Mouse (Mus musculus): ENCODE measurements at regions not wholly inside any gene's neighbourhood (a gene's known extent, or its start where the extent isn't known, plus 50 kb on each side); places are given as distances from the start of the nearest gene placed in this dataset.

DNA sequence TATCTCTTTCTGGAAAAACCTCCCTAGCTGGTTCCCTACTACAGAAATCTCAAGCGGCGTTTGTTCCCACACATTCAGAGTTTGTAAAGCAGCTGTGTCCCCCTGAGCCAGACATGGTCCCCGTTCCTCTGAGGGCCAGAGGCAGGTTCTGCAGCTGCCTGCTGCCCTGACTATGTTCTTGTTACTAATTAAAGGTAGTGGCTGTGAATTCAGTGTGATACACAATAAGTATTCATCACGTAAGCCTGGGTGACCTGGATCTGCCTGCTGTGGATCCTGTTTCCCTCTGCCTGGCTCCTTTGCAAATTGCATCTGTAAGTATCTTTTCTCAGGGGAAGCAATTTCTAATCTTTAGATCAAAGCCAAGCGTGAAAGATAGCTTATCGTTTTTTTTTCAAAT, 232.3 kb downstream of the Plk2 start:
- ATAC-seq (ENCODE audit: insufficient number of reproducible peaks, low FRiP score, low TSS enrichment, low read depth): no peak

DNA sequence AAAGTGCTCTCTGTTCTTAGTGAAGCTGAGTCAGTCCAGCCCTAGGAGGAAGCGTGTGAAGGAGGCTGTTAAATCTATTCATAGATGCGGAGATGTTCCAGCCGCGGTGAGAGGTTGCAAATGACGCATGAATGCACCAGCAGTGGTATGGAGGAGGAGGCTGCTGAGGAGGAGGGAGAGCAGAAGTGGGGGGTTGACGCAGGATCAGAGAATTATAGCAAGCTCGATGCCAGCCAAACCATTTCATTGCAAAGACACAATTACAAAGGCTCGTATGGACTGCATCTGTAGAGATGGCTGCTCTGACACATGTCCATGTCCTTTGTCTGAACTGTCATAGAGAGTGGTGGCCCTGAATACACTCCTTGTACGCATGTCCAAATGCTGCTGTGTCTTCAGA, 232.9 kb downstream of the Plk2 start:
- Histone ChIP-seq H3K4me2 (ENCODE audit: low read depth, severe bottlenecking) (no peak overlapping the region), H3K9ac (ENCODE audit: low read length) (no peak overlapping the region), H3K4me3 (ENCODE audit: low read depth, low read length) (no peak overlapping the region), H3K27me3 (ENCODE audit: control insufficient read depth, insufficient read depth, low read length) (no peaks in the 10 kb centered on the region), H3K4me1 (ENCODE audit: control insufficient read depth, insufficient read depth, low read length) (no peaks in the 10 kb centered on the region), H3K36me3 (ENCODE audit: control insufficient read depth, insufficient read depth, low read length) (no peaks in the 10 kb centered on the region), H3K9me3 (ENCODE audit: control insufficient read depth, low read length) (no peaks in the 10 kb centered on the region), H3K27ac (replicated peaks; ENCODE audit: low read depth, low read length) (no peak overlapping the region)
- 84% methylated on average over 9 of the region's 9 CpGs for WGBS
- ATAC-seq (ENCODE audit: insufficient number of reproducible peaks, low FRiP score, low TSS enrichment, low read depth): no peak
- no peak for DNase-seq (ENCODE audit: low spot score)

More for the DNA sequence above, 232.3 kb downstream of the Plk2 start:
- no peaks in the 10 kb centered on the region for H3K27me3 ChIP-seq (ENCODE audit: control insufficient read depth, insufficient read depth, low read length)
- H3K36me3 ChIP-seq (ENCODE audit: control insufficient read depth, insufficient read depth, low read length): no peaks in the 10 kb centered on the region
- no peak overlapping the region for H3K9ac ChIP-seq (ENCODE audit: low read length)
- H3K9me3 ChIP-seq (ENCODE audit: control insufficient read depth, low read length): no peaks in the 10 kb centered on the region
- WGBS: 80% methylated on average over 6 of the region's 6 CpGs
- H3K4me3 ChIP-seq (ENCODE audit: low read depth, low read length): no peak overlapping the region
- no peak overlapping the region for H3K4me2 ChIP-seq (ENCODE audit: low read depth, severe bottlenecking)
- no peak for DNase-seq (ENCODE audit: low spot score)
- no peaks in the 10 kb centered on the region for H3K4me1 ChIP-seq (ENCODE audit: control insufficient read depth, insufficient read depth, low read length)
- no peak overlapping the region for H3K27ac ChIP-seq (replicated peaks; ENCODE audit: low read depth, low read length)

DNA sequence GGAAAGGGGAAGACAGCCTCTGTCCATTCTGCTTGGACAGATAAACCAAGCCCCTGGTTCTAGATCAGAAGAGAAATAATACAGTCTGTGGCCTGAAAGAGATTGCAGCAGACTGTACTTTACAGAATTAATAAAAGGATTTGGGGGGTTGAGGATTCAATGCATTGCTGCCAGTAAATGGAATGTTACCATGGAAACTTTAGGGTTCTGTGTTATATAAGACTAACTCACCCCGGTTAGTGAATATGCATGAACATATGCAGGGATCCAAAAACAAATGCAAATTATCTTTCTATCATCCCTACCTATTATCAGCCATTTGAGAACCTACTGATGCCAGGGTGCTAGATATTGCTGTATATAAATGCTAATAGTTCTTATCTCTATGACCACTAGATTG, 233.4 kb downstream of the Plk2 start:
- Histone ChIP-seq H3K9me3 (ENCODE audit: control insufficient read depth, low read length) (no peaks in the 10 kb centered on the region), H3K27me3 (ENCODE audit: control insufficient read depth, insufficient read depth, low read length) (no peaks in the 10 kb centered on the region)
- no peak for ATAC-seq (ENCODE audit: insufficient number of reproducible peaks, low FRiP score, low TSS enrichment, low read depth)

DNA sequence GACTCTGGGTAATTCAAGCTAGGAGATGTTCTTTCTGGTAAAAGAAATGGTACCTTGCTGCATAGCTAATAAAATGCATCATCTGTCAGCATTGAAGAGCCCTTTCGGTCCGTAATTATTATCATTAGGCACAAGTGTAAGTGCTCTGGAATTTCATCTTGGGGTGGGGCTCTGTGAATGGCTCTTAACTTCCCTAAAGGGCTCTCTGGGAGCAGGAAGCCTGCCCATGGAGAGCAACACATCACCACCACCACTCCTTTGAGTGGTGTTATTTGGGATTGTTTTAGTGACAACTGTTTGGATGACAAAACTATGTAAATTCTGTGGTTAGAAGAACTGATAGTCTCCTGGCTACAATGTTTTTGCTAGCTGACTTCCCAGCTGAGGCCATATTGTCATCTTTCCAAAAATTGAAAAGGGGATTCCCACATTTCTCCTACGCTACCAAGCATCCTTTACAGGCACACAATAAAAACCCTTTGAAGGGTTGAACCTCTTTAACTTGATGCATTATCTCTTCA, 238.5 kb downstream of the Plk2 start:
- no peak for ATAC-seq (ENCODE audit: insufficient number of reproducible peaks, low FRiP score, low TSS enrichment, low read depth)
- WGBS: 72% methylated on average over 3 of the region's 3 CpGs
- DNase-seq (ENCODE audit: low spot score): no peak
- no peaks in the 10 kb centered on the region for H3K27me3 ChIP-seq (ENCODE audit: control insufficient read depth, insufficient read depth, low read length)
- no peaks in the 10 kb centered on the region for H3K9me3 ChIP-seq (ENCODE audit: control insufficient read depth, low read length)
- no peaks in the 10 kb centered on the region for H3K36me3 ChIP-seq (ENCODE audit: control insufficient read depth, insufficient read depth, low read length)
- H3K4me3 ChIP-seq (ENCODE audit: low read depth, low read length): no peak overlapping the region
- no peak overlapping the region for H3K9ac ChIP-seq (ENCODE audit: low read length)
- H3K27ac ChIP-seq (replicated peaks; ENCODE audit: low read depth, low read length): no peak overlapping the region
- H3K4me1 ChIP-seq (ENCODE audit: control insufficient read depth, insufficient read depth, low read length): no peaks in the 10 kb centered on the region
- no peak overlapping the region for H3K4me2 ChIP-seq (ENCODE audit: low read depth, severe bottlenecking)

More for the DNA sequence above, 233.4 kb downstream of the Plk2 start:
- Histone ChIP-seq H3K36me3 (ENCODE audit: control insufficient read depth, insufficient read depth, low read length) (no peaks in the 10 kb centered on the region), H3K4me1 (ENCODE audit: control insufficient read depth, insufficient read depth, low read length) (no peaks in the 10 kb centered on the region), H3K9ac (ENCODE audit: low read length) (no peak overlapping the region), H3K4me3 (ENCODE audit: low read depth, low read length) (no peak overlapping the region), H3K4me2 (ENCODE audit: low read depth, severe bottlenecking) (no peak overlapping the region), H3K27ac (replicated peaks; ENCODE audit: low read depth, low read length) (no peak overlapping the region)
- WGBS: 89% methylated on average over 1 of the region's 1 CpGs
- DNase-seq (ENCODE audit: low spot score): no peak

DNA sequence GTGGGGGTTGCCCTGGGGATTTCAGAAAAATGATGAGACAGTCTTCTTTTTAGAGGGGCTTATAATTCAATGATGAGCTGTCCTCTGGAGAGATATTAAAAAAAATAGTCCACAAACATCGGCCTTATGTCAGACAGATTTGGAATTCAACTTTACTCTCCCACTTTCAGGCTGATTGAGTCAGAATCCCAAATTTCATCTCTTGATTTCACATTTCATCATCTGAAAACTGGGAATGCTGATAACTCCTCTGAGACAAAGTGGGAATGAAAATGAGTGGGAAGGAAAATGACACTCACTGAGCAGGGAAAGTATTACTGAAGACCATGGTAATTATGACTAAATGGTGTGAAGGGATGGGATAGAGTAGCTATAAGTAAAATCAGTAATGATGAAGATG, 239.1 kb downstream of the Plk2 start:
- ATAC-seq (ENCODE audit: insufficient number of reproducible peaks, low FRiP score, low TSS enrichment, low read depth): no peak
- H3K4me3 ChIP-seq (ENCODE audit: low read depth, low read length): no peak overlapping the region
- H3K27ac ChIP-seq (replicated peaks; ENCODE audit: low read depth, low read length): no peak overlapping the region
- WGBS: 91% methylated on average over 1 of the region's 1 CpGs
- no peaks in the 10 kb centered on the region for H3K27me3 ChIP-seq (ENCODE audit: control insufficient read depth, insufficient read depth, low read length)
- no peaks in the 10 kb centered on the region for H3K36me3 ChIP-seq (ENCODE audit: control insufficient read depth, insufficient read depth, low read length)
- no peak overlapping the region for H3K4me2 ChIP-seq (ENCODE audit: low read depth, severe bottlenecking)
- DNase-seq (ENCODE audit: low spot score): no peak
- H3K4me1 ChIP-seq (ENCODE audit: control insufficient read depth, insufficient read depth, low read length): no peaks in the 10 kb centered on the region
- no peaks in the 10 kb centered on the region for H3K9me3 ChIP-seq (ENCODE audit: control insufficient read depth, low read length)
- H3K9ac ChIP-seq (ENCODE audit: low read length): no peak overlapping the region

DNA sequence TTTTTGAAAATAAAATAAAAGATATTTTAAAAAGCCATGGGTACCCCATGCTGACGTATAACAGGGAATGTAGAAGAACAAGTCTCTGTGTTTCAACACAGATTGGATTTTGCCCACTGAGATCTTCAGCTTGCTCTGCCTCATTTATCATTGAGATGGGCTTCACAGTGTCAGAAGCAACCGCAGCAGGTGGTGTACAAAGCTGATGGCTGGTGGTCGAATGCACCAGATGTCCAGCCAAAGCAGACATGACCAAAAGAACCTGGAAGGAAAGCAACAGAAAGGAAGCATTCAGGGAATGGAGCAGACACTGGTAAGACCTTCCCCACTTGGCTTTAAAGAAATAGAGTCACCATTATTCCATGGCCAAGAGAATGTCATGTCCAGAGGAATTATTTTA, 247.9 kb downstream of the Plk2 start:
- Histone ChIP-seq H3K27me3 (ENCODE audit: control insufficient read depth, insufficient read depth, low read length) (no peaks in the 10 kb centered on the region), H3K27ac (replicated peaks; ENCODE audit: low read depth, low read length) (no peak overlapping the region), H3K4me2 (ENCODE audit: low read depth, severe bottlenecking) (no peak overlapping the region), H3K4me1 (ENCODE audit: control insufficient read depth, insufficient read depth, low read length) (no peaks in the 10 kb centered on the region), H3K4me3 (ENCODE audit: low read depth, low read length) (no peak overlapping the region), H3K9ac (ENCODE audit: low read length) (no peak overlapping the region), H3K9me3 (ENCODE audit: control insufficient read depth, low read length) (no peaks in the 10 kb centered on the region), H3K36me3 (ENCODE audit: control insufficient read depth, insufficient read depth, low read length) (no peaks in the 10 kb centered on the region)
- no peak for ATAC-seq (ENCODE audit: insufficient number of reproducible peaks, low FRiP score, low TSS enrichment, low read depth)
- 80% methylated on average over 3 of the region's 3 CpGs for WGBS
- DNase-seq (ENCODE audit: low spot score): no peak

DNA sequence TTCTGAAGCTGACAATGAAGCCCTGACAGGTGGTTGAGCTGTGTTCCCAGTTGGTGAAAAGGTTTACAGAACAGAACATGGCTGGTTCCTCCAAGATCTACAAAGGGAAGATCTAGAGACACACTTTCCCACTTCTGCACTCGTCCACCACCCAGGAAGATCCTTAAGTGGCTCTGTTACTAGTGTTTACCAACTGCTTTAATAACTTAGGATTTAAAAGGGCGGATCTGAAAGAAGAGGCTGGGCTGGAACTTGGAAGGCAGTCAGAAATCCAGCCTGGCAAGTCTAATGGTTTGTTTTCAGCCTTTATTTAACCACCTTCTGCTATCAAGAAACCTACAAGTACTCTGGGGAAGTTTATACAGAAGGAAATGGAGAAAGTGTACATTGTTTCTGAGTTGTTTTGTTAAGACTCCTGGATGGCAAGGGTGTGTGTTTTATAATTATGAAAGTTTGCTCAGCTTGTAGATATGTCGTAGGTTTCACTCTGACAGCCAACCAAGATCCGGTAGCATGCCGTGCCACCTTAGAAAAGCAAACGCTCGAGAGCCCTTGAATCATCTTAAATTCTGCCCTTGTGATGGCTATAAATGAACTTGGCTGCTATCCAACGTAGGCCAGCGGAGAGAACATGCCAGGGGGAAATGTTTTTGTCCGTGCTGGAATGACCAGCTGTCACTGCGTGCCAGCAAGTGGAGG, 248.5 kb downstream of the Plk2 start:
- WGBS: 75% methylated on average over 11 of the region's 11 CpGs
- no peak overlapping the region for H3K27ac ChIP-seq (replicated peaks; ENCODE audit: low read depth, low read length)
- no peak for DNase-seq (ENCODE audit: low spot score)

DNA sequence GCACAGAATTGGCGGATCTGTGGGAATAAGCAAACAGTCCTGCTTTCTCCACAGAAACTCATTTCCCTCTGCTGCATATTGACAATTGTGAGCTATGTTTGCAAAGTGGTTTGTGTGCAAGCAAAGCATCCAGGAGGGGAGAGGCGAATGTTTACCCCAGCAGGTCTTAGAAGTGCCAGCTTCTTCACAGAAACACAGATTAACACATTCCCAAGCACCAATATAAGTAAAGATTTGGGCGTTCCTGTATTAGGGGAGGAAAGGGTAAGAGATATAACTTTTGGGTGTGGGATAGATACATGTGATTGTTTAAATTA, 249.0 kb downstream of the Plk2 start:
- DNase-seq (ENCODE audit: low spot score) (no peak), ATAC-seq (ENCODE audit: insufficient number of reproducible peaks, low FRiP score, low TSS enrichment, low read depth) (no peak)
- Histone ChIP-seq H3K9ac (ENCODE audit: low read length) (no peak overlapping the region), H3K4me2 (ENCODE audit: low read depth, severe bottlenecking) (no peak overlapping the region), H3K27ac (replicated peaks; ENCODE audit: low read depth, low read length) (no peak overlapping the region), H3K4me1 (ENCODE audit: control insufficient read depth, insufficient read depth, low read length) (no peaks in the 10 kb centered on the region), H3K27me3 (ENCODE audit: control insufficient read depth, insufficient read depth, low read length) (no peaks in the 10 kb centered on the region), H3K9me3 (ENCODE audit: control insufficient read depth, low read length) (no peaks in the 10 kb centered on the region), H3K36me3 (ENCODE audit: control insufficient read depth, insufficient read depth, low read length) (no peaks in the 10 kb centered on the region), H3K4me3 (ENCODE audit: low read depth, low read length) (no peak overlapping the region)
- WGBS: 89% methylated on average over 3 of the region's 3 CpGs

More for the DNA sequence above, 248.5 kb downstream of the Plk2 start:
- H3K4me1 ChIP-seq (ENCODE audit: control insufficient read depth, insufficient read depth, low read length): no peaks in the 10 kb centered on the region
- H3K36me3 ChIP-seq (ENCODE audit: control insufficient read depth, insufficient read depth, low read length): no peaks in the 10 kb centered on the region
- H3K9ac ChIP-seq (ENCODE audit: low read length): no peak overlapping the region
- H3K27me3 ChIP-seq (ENCODE audit: control insufficient read depth, insufficient read depth, low read length): no peaks in the 10 kb centered on the region
- H3K9me3 ChIP-seq (ENCODE audit: control insufficient read depth, low read length): no peaks in the 10 kb centered on the region
- no peak for ATAC-seq (ENCODE audit: insufficient number of reproducible peaks, low FRiP score, low TSS enrichment, low read depth)
- H3K4me2 ChIP-seq (ENCODE audit: low read depth, severe bottlenecking): no peak overlapping the region
- H3K4me3 ChIP-seq (ENCODE audit: low read depth, low read length): no peak overlapping the region

DNA sequence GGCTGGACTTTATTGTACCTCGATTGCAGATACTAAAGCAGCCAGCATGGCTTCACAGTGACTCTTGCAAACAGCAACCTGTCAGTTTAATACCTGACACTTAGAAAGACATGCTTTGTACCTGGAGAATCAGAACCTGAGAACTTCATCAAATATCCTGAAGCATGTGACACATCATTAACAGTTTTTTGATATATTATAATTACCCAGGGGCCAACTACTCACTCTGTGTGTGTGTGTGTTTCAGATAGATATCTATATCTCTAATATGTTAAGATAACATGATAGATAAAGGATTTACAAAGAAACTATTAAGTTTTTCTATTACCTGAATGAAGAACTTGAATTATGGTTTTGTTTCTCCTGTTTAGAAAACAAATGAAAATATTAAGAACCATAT, 254.5 kb downstream of the Plk2 start:
- no peaks in the 10 kb centered on the region for H3K36me3 ChIP-seq (ENCODE audit: control insufficient read depth, insufficient read depth, low read length)
- DNase-seq (ENCODE audit: low spot score) (no peak), ATAC-seq (ENCODE audit: insufficient number of reproducible peaks, low FRiP score, low TSS enrichment, low read depth) (no peak)
- no peaks in the 10 kb centered on the region for H3K27me3 ChIP-seq (ENCODE audit: control insufficient read depth, insufficient read depth, low read length)
- no peak overlapping the region for H3K4me2 ChIP-seq (ENCODE audit: low read depth, severe bottlenecking)
- H3K4me1 ChIP-seq (ENCODE audit: control insufficient read depth, insufficient read depth, low read length): no peaks in the 10 kb centered on the region
- H3K9me3 ChIP-seq (ENCODE audit: control insufficient read depth, low read length): no peaks in the 10 kb centered on the region
- no peak overlapping the region for H3K4me3 ChIP-seq (ENCODE audit: low read depth, low read length)
- H3K27ac ChIP-seq (replicated peaks; ENCODE audit: low read depth, low read length): no peak overlapping the region
- H3K9ac ChIP-seq (ENCODE audit: low read length): no peak overlapping the region
- WGBS: 76% methylated on average over 1 of the region's 1 CpGs
